27 mouse cellular contexts compared by ENCODE assay signal in genomic region chr8:93857144-93857543, GRCm38 (mm10). TPM values are rescaled to one million over a fixed set of nuclear protein-coding genes. Genes with fewer than 3 reads are reported as not detected.
DNase-seq lines count a peak whose midpoint lies in the region; ATAC-seq and TF ChIP-seq lines count a peak whose summit lies in the region.
"Had no signal": no experiment of that assay in that cellular context is flagged by ENCODE, and none has a peak within 500 bp of the region (broad histone marks: within the 10 kb centered on the region; RNA-seq: fewer than 3 reads in every experiment).

No protein-coding gene starts in this region.

- peaks cover 17% of the 10 kb centered on the region for H3K4me1 ChIP-seq in heart, embryonic 13.5 days

- no peaks in the 10 kb centered on the region for H3K27me3 ChIP-seq in heart, embryonic 13.5 days (replicated peaks)
- H3K27me3 ChIP-seq: CH12.LX; embryonic facial prominence, embryonic 12.5 days; embryonic facial prominence, embryonic 15.5 days; hindbrain, embryonic 12.5 days; hindbrain, embryonic 15.5 days had no signal

- 50% methylated on average over 4 of the region's 4 CpGs for WGBS in heart, embryonic 13.5 days

- no peak overlapping the region for H3K4me2 ChIP-seq in heart, embryonic 13.5 days
- H3K4me2 ChIP-seq: embryonic facial prominence, embryonic 12.5 days; embryonic facial prominence, embryonic 15.5 days; hindbrain, embryonic 12.5 days; hindbrain, embryonic 15.5 days had no signal

- no peaks in the 10 kb centered on the region for H3K9me3 ChIP-seq in heart, embryonic 13.5 days
- H3K9me3 ChIP-seq: embryonic facial prominence, embryonic 12.5 days; embryonic facial prominence, embryonic 15.5 days; hindbrain, embryonic 12.5 days; hindbrain, embryonic 15.5 days had no signal

- no peak for DNase-seq in frontal cortex, postnatal 25 days (ENCODE audit: low spot score in 2 of 2)
- no peak for DNase-seq in heart, postnatal 10 days
- DNase-seq in layer of hippocampus, adult 2 months (ENCODE audit: low spot score in 2 of 2): no peak
- no peak for DNase-seq in layer of hippocampus, adult 9-11 months
- DNase-seq in adrenal gland, postnatal 10 days: no peak
- DNase-seq: adrenal gland, postnatal 14 days; B cell, adult 2 months; cerebellum, adult 11-12 months; cerebellum, adult 9-11 months; forebrain, postnatal 0 days; gastrocnemius, postnatal 10 days; gastrocnemius, postnatal 36 days; kidney, adult 2 months had no signal

- H3K4me3 ChIP-seq in heart, embryonic 13.5 days: no peak overlapping the region
- H3K4me3 ChIP-seq in layer of hippocampus, adult 2 months: no peak overlapping the region
- H3K4me3 ChIP-seq: embryonic facial prominence, embryonic 12.5 days; embryonic facial prominence, embryonic 15.5 days; hindbrain, embryonic 12.5 days; hindbrain, embryonic 15.5 days had no signal

- intact Hi-C loops in heart, postnatal 10 days (cut with DNase I): no loop called here

- H3K36me3 ChIP-seq in heart, embryonic 13.5 days: no peaks in the 10 kb centered on the region
- H3K36me3 ChIP-seq: embryonic facial prominence, embryonic 12.5 days; embryonic facial prominence, embryonic 15.5 days; G1E; hindbrain, embryonic 12.5 days; hindbrain, embryonic 15.5 days had no signal

- peak overlapping the region; percentile 48 for H3K27ac ChIP-seq in heart, embryonic 13.5 days (replicated peaks)
- peak overlapping the region; percentile 43; the same call in 1 of the 2 replicates for H3K27ac ChIP-seq in layer of hippocampus, adult 2 months
- H3K27ac ChIP-seq: embryonic facial prominence, embryonic 12.5 days; embryonic facial prominence, embryonic 15.5 days; hindbrain, embryonic 12.5 days; hindbrain, embryonic 15.5 days had no signal

- peak; percentile 50 for ATAC-seq in frontal cortex, adult (ENCODE audit: low TSS enrichment)
- no peak for ATAC-seq in heart, embryonic 13.5 days (ENCODE audit: extremely low read depth, insufficient number of reproducible peaks, low FRiP score, low TSS enrichment)
- ATAC-seq: forebrain, embryonic 14.5 days; forebrain, postnatal 0 days; intestine, postnatal 0 days; Patski had no signal

- H3K9ac ChIP-seq in heart, embryonic 13.5 days: no peak overlapping the region
- H3K9ac ChIP-seq: embryonic facial prominence, embryonic 12.5 days; embryonic facial prominence, embryonic 15.5 days; forebrain, postnatal 0 days; hindbrain, embryonic 12.5 days; hindbrain, embryonic 15.5 days had no signal

- no peak for TF ChIP-seq CTCF in layer of hippocampus, adult 2 months (conservative IDR thresholded peaks at IDR 0.05)

RNA-seq across cellular contexts. Expression of gene Gnao1, which starts 47.4 kb away (rescaled TPM):
- polyA plus RNA-seq in heart, embryonic 13.5 days (2015; fragmentation: Nextera tagmentation; extraction: Ambion mirVana): 9.2 and 13.2 TPM in 2 replicates
- total RNA-seq in heart, postnatal 10 days (2021): 10 to 100 TPM; 18.5 to 28.1 TPM
- total RNA-seq in layer of hippocampus, adult 2 months (2021): 100 to 1,000 TPM; 662 to 678 TPM
- total RNA-seq in adrenal gland, postnatal 10 days (2021): 10 to 100 TPM; 40.4 to 60.8 TPM
- total RNA-seq: common myeloid progenitor, adult 5-6 weeks; granulocyte monocyte progenitor cell, adult 5-6 weeks; hematopoietic stem cell, adult 5-6 weeks had no signal
- polyA plus RNA-seq: G1E had no signal

Comparison
In these comparisons a context has a peak if more than half of its experiments do, and no peak if none do; other contexts are left out.
1. RNA of gene Gnao1, which starts 47.4 kb away (total RNA-seq): 662 to 678 TPM in layer of hippocampus, adult 2 months; 40.4 to 60.8 TPM in adrenal gland, postnatal 10 days and 18.5 to 28.1 TPM in heart, postnatal 10 days; every median in the first group is over 10 times any median in the second.